Mouse (Mus musculus): ENCODE measurements around the gene Cd59a. TPM values are rescaled to one million over a fixed set of nuclear protein-coding genes. Genes with fewer than 3 reads are reported as not detected.

The Cd59a gene
- polyA plus RNA-seq, 1 experiment, result 3.8 TPM

DNA sequence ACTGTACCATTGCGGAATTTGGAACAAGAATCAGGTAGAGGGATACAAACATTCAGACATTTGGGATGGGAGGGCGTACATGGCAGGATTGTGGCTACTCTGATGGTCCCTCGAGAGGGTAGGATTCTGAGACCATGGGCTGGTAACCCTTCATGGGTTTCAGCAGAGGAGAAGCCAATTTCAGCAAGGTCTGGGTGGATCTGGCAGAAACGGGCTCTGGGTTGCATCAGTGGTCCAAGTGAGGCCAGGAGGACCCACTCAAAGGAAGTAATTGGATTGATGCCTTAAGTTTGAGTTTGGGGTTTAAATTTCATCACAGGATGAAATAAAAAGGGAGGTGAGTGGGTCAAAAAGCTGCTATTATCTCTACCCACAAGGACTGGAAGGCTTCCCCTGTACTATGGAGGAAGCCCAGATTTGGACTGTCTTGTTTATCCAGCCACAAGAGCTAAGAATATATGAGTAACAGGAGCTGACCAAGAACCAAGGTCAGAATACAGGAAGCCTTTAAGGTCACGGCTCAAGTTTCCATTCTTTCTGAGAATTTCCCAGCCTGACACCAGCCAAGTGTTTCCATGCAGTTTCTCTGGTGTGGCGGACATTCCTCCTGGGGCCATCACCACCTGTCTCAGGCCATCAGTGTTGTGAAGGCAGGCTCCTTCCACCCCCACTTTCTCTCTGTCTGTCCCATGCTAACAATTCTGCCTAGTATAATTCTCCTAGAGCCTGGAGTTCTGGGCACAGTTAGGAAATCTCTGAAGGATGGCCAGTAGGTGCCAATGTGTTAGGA is 55.2 kb downstream of the Cd59a start:
- WGBS, result 82% methylated on average over 6 of the region's 6 CpGs

DNA sequence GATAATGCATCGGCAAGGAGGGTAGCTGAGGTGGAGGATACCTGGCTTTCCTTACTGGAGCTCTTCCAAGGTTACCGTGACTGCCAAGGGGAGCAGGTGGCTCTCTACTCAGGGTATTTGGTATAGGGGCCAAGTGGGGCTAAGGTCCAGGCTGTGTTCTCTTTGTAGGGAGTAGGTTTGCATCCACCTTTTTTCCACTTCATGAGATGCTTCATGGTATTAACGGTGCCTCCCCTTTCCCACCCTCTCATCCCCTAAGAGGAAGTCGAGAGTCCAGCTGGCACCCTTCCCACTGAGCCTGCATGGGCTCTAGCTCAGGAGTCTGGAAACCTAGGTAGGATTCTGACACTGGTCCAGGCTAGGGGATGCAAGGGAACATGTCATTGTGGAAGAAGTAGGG is 57.7 kb downstream of the Cd59a start:
- TF ChIP-seq POLR2A (IDR thresholded peaks at IDR 0.05; ENCODE audit: low read depth, low read length), result no peak
- TF ChIP-seq CTCF (IDR thresholded peaks at IDR 0.05; ENCODE audit: extremely low read depth, insufficient read length, insufficient replicate concordance, low read depth, low read length), result no peak
- H3K27ac ChIP-seq (ENCODE audit: insufficient read depth, low read depth, low read length), result no peak overlapping the region
- no peaks in the 10 kb centered on the region for H3K4me1 ChIP-seq (ENCODE audit: control insufficient read depth, insufficient read depth, insufficient read length, low read length)
- no peaks in the 10 kb centered on the region for H3K27me3 ChIP-seq (ENCODE audit: control insufficient read depth, insufficient read depth, low read length)
- no peak overlapping the region for H3K4me3 ChIP-seq (ENCODE audit: low read depth, low read length)
- no peaks in the 10 kb centered on the region for H3K36me3 ChIP-seq (ENCODE audit: control insufficient read depth, insufficient read depth, low read length)
- WGBS, result 29% methylated on average over 4 of the region's 4 CpGs

More for the DNA sequence above, 55.2 kb downstream of the Cd59a start:
- no peak overlapping the region for H3K4me3 ChIP-seq (ENCODE audit: low read depth, low read length)
- H3K27ac ChIP-seq (ENCODE audit: insufficient read depth, low read depth, low read length), result no peak overlapping the region
- no peak for TF ChIP-seq CTCF (IDR thresholded peaks at IDR 0.05; ENCODE audit: extremely low read depth, insufficient read length, insufficient replicate concordance, low read depth, low read length)
- TF ChIP-seq POLR2A (IDR thresholded peaks at IDR 0.05; ENCODE audit: low read depth, low read length), result no peak
- H3K4me1 ChIP-seq (ENCODE audit: control insufficient read depth, insufficient read depth, insufficient read length, low read length), result no peaks in the 10 kb centered on the region
- no peaks in the 10 kb centered on the region for H3K36me3 ChIP-seq (ENCODE audit: control insufficient read depth, insufficient read depth, low read length)
- no peaks in the 10 kb centered on the region for H3K27me3 ChIP-seq (ENCODE audit: control insufficient read depth, insufficient read depth, low read length)

DNA sequence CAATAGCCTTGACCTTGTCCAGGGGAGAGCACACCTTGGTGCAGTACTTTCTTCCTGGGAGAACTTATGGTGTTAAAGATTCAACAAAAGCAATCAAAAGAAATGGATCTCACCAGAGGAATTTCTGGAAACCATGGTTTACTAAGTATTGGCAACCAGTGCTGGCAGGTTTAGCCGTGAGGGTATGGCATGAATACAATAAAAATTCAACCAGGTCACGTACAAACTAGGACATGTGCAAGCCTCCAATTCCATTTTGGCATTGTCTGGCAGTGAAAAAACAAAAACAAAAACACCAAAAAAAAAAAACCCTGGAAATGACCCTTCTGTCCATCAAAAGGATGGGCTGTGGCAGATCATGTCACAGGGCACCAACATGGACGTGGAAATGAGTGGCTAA is 58.3 kb downstream of the Cd59a start:
- H3K27ac ChIP-seq (ENCODE audit: insufficient read depth, low read depth, low read length), result no peak overlapping the region
- H3K4me3 ChIP-seq (ENCODE audit: low read depth, low read length), result no peak overlapping the region
- H3K4me1 ChIP-seq (ENCODE audit: control insufficient read depth, insufficient read depth, insufficient read length, low read length), result no peaks in the 10 kb centered on the region
- H3K36me3 ChIP-seq (ENCODE audit: control insufficient read depth, insufficient read depth, low read length), result no peaks in the 10 kb centered on the region
- no peak for TF ChIP-seq CTCF (IDR thresholded peaks at IDR 0.05; ENCODE audit: extremely low read depth, insufficient read length, insufficient replicate concordance, low read depth, low read length)
- TF ChIP-seq POLR2A (IDR thresholded peaks at IDR 0.05; ENCODE audit: low read depth, low read length), result no peak
- no peaks in the 10 kb centered on the region for H3K27me3 ChIP-seq (ENCODE audit: control insufficient read depth, insufficient read depth, low read length)
- 76% methylated on average over 3 of the region's 3 CpGs for WGBS

DNA sequence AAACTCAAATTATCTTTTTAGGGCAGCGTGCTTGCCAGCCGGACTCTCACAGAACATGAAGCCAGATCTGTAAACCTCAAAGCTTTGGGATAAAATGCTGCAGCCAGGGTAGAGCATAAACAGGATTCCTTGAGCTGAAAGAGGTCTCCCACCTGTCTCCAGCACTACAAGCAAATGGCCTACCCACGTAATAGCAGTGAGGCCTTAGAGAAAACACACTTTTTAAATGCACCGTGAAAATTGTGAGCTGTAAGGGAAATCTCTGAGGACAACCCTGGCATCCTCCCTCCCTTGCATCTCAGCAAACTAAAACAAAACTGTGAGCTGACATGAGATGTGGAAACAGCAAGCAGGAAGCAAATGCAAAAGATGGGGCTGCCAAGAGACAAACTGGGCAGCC is 62.2 kb downstream of the Cd59a start:
- Histone ChIP-seq H3K4me1 (ENCODE audit: control insufficient read depth, insufficient read depth, insufficient read length, low read length) (no peaks in the 10 kb centered on the region), H3K27ac (ENCODE audit: insufficient read depth, low read depth, low read length) (no peak overlapping the region), H3K4me3 (ENCODE audit: low read depth, low read length) (no peak overlapping the region), H3K27me3 (ENCODE audit: control insufficient read depth, insufficient read depth, low read length) (no peaks in the 10 kb centered on the region), H3K36me3 (ENCODE audit: control insufficient read depth, insufficient read depth, low read length) (no peaks in the 10 kb centered on the region)
- WGBS, result 86% methylated on average over 4 of the region's 4 CpGs
- no peak for TF ChIP-seq CTCF (IDR thresholded peaks at IDR 0.05; ENCODE audit: extremely low read depth, insufficient read length, insufficient replicate concordance, low read depth, low read length)
- no peak for TF ChIP-seq POLR2A (IDR thresholded peaks at IDR 0.05; ENCODE audit: low read depth, low read length)

DNA sequence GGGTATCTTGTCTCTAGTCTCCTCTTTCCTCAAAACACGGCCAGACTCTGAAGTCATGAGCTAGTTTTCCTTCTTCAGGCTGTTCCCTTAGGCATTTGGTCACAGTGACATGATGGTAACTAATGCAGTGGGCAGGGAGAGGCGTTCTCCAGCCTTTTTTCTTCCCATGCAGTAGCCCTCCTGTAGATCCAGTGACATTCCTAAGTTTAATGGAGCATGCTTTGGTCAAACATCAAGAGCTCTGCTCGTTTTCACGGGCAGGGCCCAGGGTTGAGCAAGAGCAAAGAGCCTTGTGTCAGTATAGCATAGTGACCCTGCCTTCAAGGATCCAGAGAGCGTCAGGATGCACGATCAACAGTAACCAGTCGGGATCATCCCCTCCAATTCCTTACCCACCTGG is 67.8 kb downstream of the Cd59a start:
- Histone ChIP-seq H3K4me3 (ENCODE audit: low read depth, low read length) (no peak overlapping the region), H3K4me1 (ENCODE audit: control insufficient read depth, insufficient read depth, insufficient read length, low read length) (no peaks in the 10 kb centered on the region), H3K27me3 (ENCODE audit: control insufficient read depth, insufficient read depth, low read length) (no peaks in the 10 kb centered on the region), H3K27ac (ENCODE audit: insufficient read depth, low read depth, low read length) (no peak overlapping the region), H3K36me3 (ENCODE audit: control insufficient read depth, insufficient read depth, low read length) (no peaks in the 10 kb centered on the region)
- TF ChIP-seq CTCF (IDR thresholded peaks at IDR 0.05; ENCODE audit: extremely low read depth, insufficient read length, insufficient replicate concordance, low read depth, low read length), result no peak
- no peak for TF ChIP-seq POLR2A (IDR thresholded peaks at IDR 0.05; ENCODE audit: low read depth, low read length)
- 77% methylated on average over 7 of the region's 7 CpGs for WGBS

DNA sequence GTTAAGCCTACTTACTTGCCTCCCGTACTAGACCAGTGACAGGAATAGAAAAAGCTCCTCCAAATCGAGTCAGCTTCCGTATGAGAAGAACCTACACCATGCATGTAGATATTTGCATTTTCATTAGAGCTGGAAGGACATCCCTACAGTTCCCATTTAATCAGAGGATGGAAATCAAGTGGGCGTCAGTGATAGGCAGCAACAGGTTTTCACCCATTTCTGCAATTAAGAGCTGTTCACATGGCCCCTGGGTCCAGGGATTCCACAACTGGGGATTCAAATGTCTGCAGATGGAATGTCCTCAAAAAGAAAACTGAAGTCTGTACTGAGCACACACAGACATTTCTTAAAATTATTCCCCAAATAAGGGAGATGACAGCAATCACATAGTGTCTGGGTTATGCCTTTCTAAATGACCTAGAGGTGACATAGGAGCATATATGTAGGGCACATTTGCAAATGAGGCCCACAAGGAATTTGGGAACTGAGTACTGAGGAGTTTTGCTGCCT is 68.4 kb downstream of the Cd59a start:
- Histone ChIP-seq H3K27me3 (ENCODE audit: control insufficient read depth, insufficient read depth, low read length) (no peaks in the 10 kb centered on the region), H3K4me1 (ENCODE audit: control insufficient read depth, insufficient read depth, insufficient read length, low read length) (no peaks in the 10 kb centered on the region), H3K36me3 (ENCODE audit: control insufficient read depth, insufficient read depth, low read length) (no peaks in the 10 kb centered on the region), H3K4me3 (ENCODE audit: low read depth, low read length) (no peak overlapping the region), H3K27ac (ENCODE audit: insufficient read depth, low read depth, low read length) (no peak overlapping the region)
- TF ChIP-seq POLR2A (IDR thresholded peaks at IDR 0.05; ENCODE audit: low read depth, low read length), result no peak
- 87% methylated on average over 4 of the region's 4 CpGs for WGBS

Other genes with a start within 250 kb of the Cd59a start
- gene Lmo2, start 137.8 kb upstream of the Cd59a start, polyA plus RNA-seq (2012; rRNA removed), result 7.5 and 13.1 TPM in 2 replicates
- 4.6 and 6.9 TPM in 2 replicates for gene Fbxo3, start 68.1 kb upstream of the Cd59a start, polyA plus RNA-seq (2012; rRNA removed)
- not detected in 2 replicates for gene 4931422A03Rik, start 67.4 kb upstream of the Cd59a start, polyA plus RNA-seq (2012; rRNA removed)
- 0.15 TPM in 1 of 2 replicates, not detected in the other for gene Gm10912, start 30.0 kb upstream of the Cd59a start, polyA plus RNA-seq (2012; rRNA removed)
- gene Gm10799, start 27.3 kb upstream of the Cd59a start, polyA plus RNA-seq (2012; rRNA removed), result not detected in 2 replicates
- gene Cd59b, start 26.0 kb upstream of the Cd59a start, polyA plus RNA-seq (2012; rRNA removed), result 0.38 and 0.50 TPM in 2 replicates
- not detected in 2 replicates for gene A930018P22Rik, start 27.0 kb downstream of the Cd59a start, polyA plus RNA-seq (2012; rRNA removed)